Mouse (Mus musculus) gastrocnemius, postnatal 4 days (tissue): Measurements from ENCODE around the gene Tln1. TPM values are rescaled to one million over a fixed set of nuclear protein-coding genes. Genes with fewer than 3 reads are reported as not detected.
A peak's percentile ranks its signal among the peaks of the same experiment; 100 is the strongest.
"Not testable (repeated sequence)": the region's sequence is repeated elsewhere in the genome, so short reads cannot be mapped to it uniquely, and the experiment has no call there.

ENCODE experiments used
- DNase-seq, 2 experiments: peaks; one replicate each; pipeline ENCODE4 v3.0.0; 2021 to 2022; ENCODE audit warnings: low spot score in 2 of 2, mixed read lengths in 2 of 2
- total RNA-seq, 2 experiments: library from RNA; stranded (reverse); gene quantifications; 2 replicates each; pipeline ENCODE4 v1.2.3; 2021

Tln1 gene
- total RNA-seq, 2 experiments from 2014 or later, result 137 to 140 TPM

- peak in 1 of 2 experiments; percentile 20 for DNase-seq
These were observed 54.4 kb downstream of the Tln1 start for GRCm38 (mm10) chr4:43507938-43508665.

GRCm38 (mm10) chr4:43506536-43507185 is 55.8 kb downstream of the Tln1 start, which contains the start of gene Car9:
Gene Car9 (plus strand): TSS chr4:43506966.
- DNase-seq, result no peak

GRCm38 (mm10) chr4:43506074-43506473 is 56.4 kb downstream of the Tln1 start:
- no peak for DNase-seq

GRCm38 (mm10) chr4:43504269-43504668 is 58.2 kb downstream of the Tln1 start:
- DNase-seq, result no peak

GRCm38 (mm10) chr4:43503506-43503905 is 59.0 kb downstream of the Tln1 start:
- DNase-seq, result no peak

GRCm38 (mm10) chr4:43503041-43503440 is 59.5 kb downstream of the Tln1 start:
- no peak for DNase-seq

GRCm38 (mm10) chr4:43499407-43500333 is 62.8 kb downstream of the Tln1 start, which contains the start of gene Arhgef39:
Gene Arhgef39 (minus strand): TSS chr4:43499695.
- DNase-seq, result peak; percentile 69 to 85

- no peak for DNase-seq
These were observed 63.5 kb downstream of the Tln1 start for GRCm38 (mm10) chr4:43498983-43499382.

GRCm38 (mm10) chr4:43497946-43498345 is 64.5 kb downstream of the Tln1 start:
- no peak for DNase-seq

GRCm38 (mm10) chr4:43497405-43497804 is 65.1 kb downstream of the Tln1 start:
- no peak for DNase-seq

- DNase-seq, result no peak
These were observed 65.9 kb downstream of the Tln1 start for GRCm38 (mm10) chr4:43496587-43496986.

GRCm38 (mm10) chr4:43493846-43494240 is 68.6 kb downstream of the Tln1 start:
- no peak for DNase-seq

- peak; percentile 94 to 96 for DNase-seq
These were observed 69.2 kb downstream of the Tln1 start for GRCm38 (mm10) chr4:43493186-43493845.

- DNase-seq, result peak; percentile 72 to 86
These were observed 69.7 kb downstream of the Tln1 start, which contains the start of gene Ccdc107 for GRCm38 (mm10) chr4:43492821-43493185. Gene Ccdc107 (plus strand): TSS chr4:43492900.

- DNase-seq, result no peak
These were observed 70.2 kb downstream of the Tln1 start for GRCm38 (mm10) chr4:43492101-43492820.

GRCm38 (mm10) chr4:43490801-43491200 is 71.7 kb downstream of the Tln1 start:
- DNase-seq, result no peak

GRCm38 (mm10) chr4:43489611-43490010 is 72.9 kb downstream of the Tln1 start:
- DNase-seq, result no peak

- not testable (repeated sequence) for DNase-seq
These were observed 76.8 kb downstream of the Tln1 start for GRCm38 (mm10) chr4:43485666-43486065.

- DNase-seq, result no peak
These were observed 78.9 kb downstream of the Tln1 start, which contains the start of gene Sit1 for GRCm38 (mm10) chr4:43483535-43484091. Gene Sit1 (minus strand): TSS chr4:43483734.

- DNase-seq, result peak in 1 of 2 experiments; percentile 10
These were observed 79.9 kb downstream of the Tln1 start for GRCm38 (mm10) chr4:43482591-43482990.
